Mouse (Mus musculus) ES-Bruce4 (cell line): ENCODE measurements around the gene Nfam1.

Source experiments
- CTCF ChIP-seq: IDR thresholded peaks from one replicate; pipeline ENCODE4 v1.8.1; 2011; ENCODE audit warnings: low read depth, low read length
- EP300 ChIP-seq: IDR thresholded peaks from 2 replicates; pipeline ENCODE4 v1.6.1; 2011; ENCODE audit warnings: low read depth, low read length; ENCODE audit not compliant: insufficient read depth
- POLR2A ChIP-seq: IDR thresholded peaks from one replicate; pipeline ENCODE4 v1.8.1; 2011; ENCODE audit warnings: low read length; ENCODE audit not compliant: insufficient read depth

GRCm38 (mm10) chr15:83029725-83030718 is 3.1 kb downstream of the Nfam1 start:
- TF ChIP-seq POLR2A: no peak
- TF ChIP-seq CTCF: no peak
- TF ChIP-seq EP300: no peak
